Mouse (Mus musculus): ENCODE measurements at regions not wholly inside any gene's neighbourhood (a gene's known extent, or its start where the extent isn't known, plus 50 kb on each side); places are given as distances from the start of the nearest gene placed in this dataset.

- no peak for DNase-seq (ENCODE audit: low read depth)
Measured at GRCm38 (mm10) chr13:90293697-90294647, 204.6 kb upstream of the Xrcc4 start.

GRCm38 (mm10) chr13:90292905-90293304, 203.5 kb upstream of the Xrcc4 start:
- DNase-seq (ENCODE audit: low read depth) = no peak

GRCm38 (mm10) chr13:90292124-90292523, 202.7 kb upstream of the Xrcc4 start:
- no peak for DNase-seq (ENCODE audit: low read depth)

GRCm38 (mm10) chr13:90280976-90281375, 191.6 kb upstream of the Xrcc4 start:
- no peak for DNase-seq (ENCODE audit: low read depth)

GRCm38 (mm10) chr13:90279786-90280382, 190.5 kb upstream of the Xrcc4 start:
- DNase-seq (ENCODE audit: low read depth) = no peak

GRCm38 (mm10) chr13:90279355-90279754, 189.9 kb upstream of the Xrcc4 start:
- no peak for DNase-seq (ENCODE audit: low read depth)

- DNase-seq (ENCODE audit: low read depth) = no peak
Measured at GRCm38 (mm10) chr13:90259071-90259742, 169.8 kb upstream of the Xrcc4 start.

- no peak for DNase-seq (ENCODE audit: low read depth)
Measured at GRCm38 (mm10) chr13:90252981-90253380, 163.6 kb upstream of the Xrcc4 start.

- DNase-seq (ENCODE audit: low read depth) = no peak
Measured at GRCm38 (mm10) chr13:90245997-90246765, 156.8 kb upstream of the Xrcc4 start.

- no peak for DNase-seq (ENCODE audit: low read depth)
Measured at GRCm38 (mm10) chr13:90238331-90238730, 148.9 kb upstream of the Xrcc4 start.

- peak; percentile 76 for DNase-seq (ENCODE audit: low read depth)
Measured at GRCm38 (mm10) chr13:90233986-90234385, 144.6 kb upstream of the Xrcc4 start.

- no peak for DNase-seq (ENCODE audit: low read depth)
Measured at GRCm38 (mm10) chr13:90233561-90233960, 144.2 kb upstream of the Xrcc4 start.

- no peak for DNase-seq (ENCODE audit: low read depth)
Measured at GRCm38 (mm10) chr13:90229106-90229505, 139.7 kb upstream of the Xrcc4 start.

- no peak for DNase-seq (ENCODE audit: low read depth)
Measured at GRCm38 (mm10) chr13:90226212-90226611, 136.8 kb upstream of the Xrcc4 start.

- DNase-seq (ENCODE audit: low read depth) = no peak
Measured at GRCm38 (mm10) chr13:90212390-90212789, 123.0 kb upstream of the Xrcc4 start.

- peak; percentile 42 for DNase-seq (ENCODE audit: low read depth)
Measured at GRCm38 (mm10) chr13:90207875-90208274, 118.5 kb upstream of the Xrcc4 start.
